Mouse (Mus musculus): Measurements from ENCODE around the gene Snrnp35.

GRCm38 (mm10) chr5:124444208-124444607, 38.7 kb upstream of the Snrnp35 start:
- TF ChIP-seq CTCF (conservative IDR thresholded peaks at IDR 0.05; ENCODE audit: low read length) (no peak), NANOG (IDR thresholded peaks at IDR 0.05; ENCODE audit: borderline replicate concordance, low read length) (no peak), POU5F1 (IDR thresholded peaks at IDR 0.05; ENCODE audit: borderline replicate concordance, low read length) (no peak)

Data from E14TG2a.4 (cell line).